Comparison of ENCODE assay signal across 15 mouse cellular contexts in the genomic region with DNA sequence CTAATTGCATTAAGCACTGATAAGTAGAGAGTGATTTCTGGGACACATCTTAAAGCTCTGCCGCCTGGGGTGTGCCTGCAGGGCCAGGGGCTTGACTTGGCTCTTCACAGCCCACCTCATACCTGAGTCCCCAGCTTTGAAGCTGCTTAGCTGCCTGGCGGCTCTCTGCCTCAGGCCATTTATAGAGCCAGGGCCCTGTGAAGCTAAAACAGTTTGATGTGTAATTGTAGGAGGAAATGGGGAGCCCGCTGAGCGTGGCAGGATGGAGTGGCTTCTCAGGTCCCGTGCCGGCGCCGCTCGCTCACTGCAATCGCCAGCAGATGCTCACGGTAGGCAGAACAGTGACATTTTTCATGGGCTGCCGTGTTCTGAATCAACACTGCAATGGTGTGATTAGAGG.
DNase-seq lines count a peak whose midpoint lies in the region; ATAC-seq and TF ChIP-seq lines count a peak whose summit lies in the region.
"Had no signal": no experiment of that assay in that cellular context is flagged by ENCODE, and none has a peak within 500 bp of the region (broad histone marks: within the 10 kb centered on the region; RNA-seq: fewer than 3 reads in every experiment).

No protein-coding gene starts in this region.

- peak overlapping the region; percentile 15; the same call in 1 of the 2 replicates for H3K27ac ChIP-seq in forebrain, embryonic 13.5 days
- H3K27ac ChIP-seq in forebrain, embryonic 15.5 days (replicated peaks): no peak overlapping the region
- no peak overlapping the region for H3K27ac ChIP-seq in neural tube, embryonic 11.5 days (ENCODE audit: low read depth, low read length)
- H3K27ac ChIP-seq in hindbrain, postnatal 0 days: no peak overlapping the region
- H3K27ac ChIP-seq in neural tube, embryonic 15.5 days (replicated peaks): peak overlapping the region; percentile 33
- H3K27ac ChIP-seq in liver, embryonic 11.5 days (ENCODE audit: low read depth, low read length): no peak overlapping the region
- H3K27ac ChIP-seq: limb, embryonic 15.5 days; lung, embryonic 15.5 days had no signal

- no peak overlapping the region for H3K4me3 ChIP-seq in forebrain, embryonic 13.5 days
- H3K4me3 ChIP-seq in forebrain, embryonic 15.5 days: no peak overlapping the region
- no peak overlapping the region for H3K4me3 ChIP-seq in neural tube, embryonic 11.5 days (ENCODE audit: low read depth, low read length)
- H3K4me3 ChIP-seq in hindbrain, postnatal 0 days (ENCODE audit: low read length): no peak overlapping the region
- H3K4me3 ChIP-seq in neural tube, embryonic 15.5 days (replicated peaks): no peak overlapping the region
- no peak overlapping the region for H3K4me3 ChIP-seq in liver, embryonic 11.5 days (ENCODE audit: low read depth, low read length)
- H3K4me3 ChIP-seq: limb, embryonic 15.5 days; lung, embryonic 15.5 days had no signal

- 30% methylated on average over 12 of the region's 12 CpGs for WGBS in forebrain, embryonic 13.5 days
- 46% methylated on average over 12 of the region's 12 CpGs for WGBS in forebrain, embryonic 15.5 days
- 13% methylated on average over 12 of the region's 12 CpGs for WGBS in neural tube, embryonic 11.5 days
- 34% methylated on average over 12 of the region's 12 CpGs for WGBS in hindbrain, postnatal 0 days
- WGBS in neural tube, embryonic 15.5 days: 13% methylated on average over 12 of the region's 12 CpGs
- 7% methylated on average over 12 of the region's 12 CpGs for WGBS in liver, embryonic 11.5 days

- no peak for TF ChIP-seq CTCF in hindbrain, postnatal 0 days (IDR thresholded peaks at IDR 0.05; ENCODE audit: low read depth)

- no peak overlapping the region for H3K4me2 ChIP-seq in forebrain, embryonic 13.5 days
- no peak overlapping the region for H3K4me2 ChIP-seq in forebrain, embryonic 15.5 days (replicated peaks)
- peak overlapping the region; percentile 2; the same call in 1 of the 2 replicates for H3K4me2 ChIP-seq in neural tube, embryonic 11.5 days (ENCODE audit: low read depth)
- H3K4me2 ChIP-seq in hindbrain, postnatal 0 days (ENCODE audit: low read depth, low read length): 0 out of 2 replicates have a peak overlapping the region, but pooled peaks have one; percentile 19
- H3K4me2 ChIP-seq in neural tube, embryonic 15.5 days: peak overlapping the region; percentile 22
- H3K4me2 ChIP-seq in liver, embryonic 11.5 days: no peak overlapping the region
- H3K4me2 ChIP-seq: limb, embryonic 15.5 days; lung, embryonic 15.5 days had no signal

- ATAC-seq in forebrain, embryonic 13.5 days: no peak
- no peak for ATAC-seq in forebrain, embryonic 15.5 days (replicated peaks)
- no peak for ATAC-seq in neural tube, embryonic 11.5 days (ENCODE audit: insufficient read depth, low FRiP score, low TSS enrichment)
- no peak for ATAC-seq in hindbrain, postnatal 0 days
- ATAC-seq in neural tube, embryonic 15.5 days (ENCODE audit: low FRiP score): peak; percentile 18; the same call in 1 of the 2 replicates
- no peak for ATAC-seq in liver, embryonic 11.5 days (replicated peaks; ENCODE audit: low FRiP score)

- H3K9me3 ChIP-seq in forebrain, embryonic 13.5 days (replicated peaks): peaks cover 4% of the 10 kb centered on the region; the same call in 1 of the 2 replicates
- no peaks in the 10 kb centered on the region for H3K9me3 ChIP-seq in forebrain, embryonic 15.5 days
- H3K9me3 ChIP-seq in neural tube, embryonic 11.5 days (ENCODE audit: control insufficient read depth, low read length): no peaks in the 10 kb centered on the region
- no peaks in the 10 kb centered on the region for H3K9me3 ChIP-seq in hindbrain, postnatal 0 days (ENCODE audit: low read length)
- no peaks in the 10 kb centered on the region for H3K9me3 ChIP-seq in neural tube, embryonic 15.5 days (replicated peaks)
- no peaks in the 10 kb centered on the region for H3K9me3 ChIP-seq in liver, embryonic 11.5 days (ENCODE audit: control insufficient read depth, low read length)
- H3K9me3 ChIP-seq: limb, embryonic 15.5 days; lung, embryonic 15.5 days had no signal

- H3K27me3 ChIP-seq in forebrain, embryonic 13.5 days: no peaks in the 10 kb centered on the region
- H3K27me3 ChIP-seq in forebrain, embryonic 15.5 days: no peaks in the 10 kb centered on the region
- H3K27me3 ChIP-seq in neural tube, embryonic 11.5 days (ENCODE audit: control insufficient read depth, insufficient read depth, low read length): no peaks in the 10 kb centered on the region
- no peaks in the 10 kb centered on the region for H3K27me3 ChIP-seq in hindbrain, postnatal 0 days (ENCODE audit: insufficient read depth, low read length)
- H3K27me3 ChIP-seq in neural tube, embryonic 15.5 days (replicated peaks): no peaks in the 10 kb centered on the region
- no peaks in the 10 kb centered on the region for H3K27me3 ChIP-seq in liver, embryonic 11.5 days (replicated peaks; ENCODE audit: control insufficient read depth, insufficient read depth, low read length)
- H3K27me3 ChIP-seq: CH12.LX; lung, embryonic 15.5 days had no signal

- peaks cover 25% of the 10 kb centered on the region for H3K4me1 ChIP-seq in forebrain, embryonic 13.5 days
- H3K4me1 ChIP-seq in forebrain, embryonic 15.5 days: peaks cover 27% of the 10 kb centered on the region
- H3K4me1 ChIP-seq in neural tube, embryonic 11.5 days (ENCODE audit: control insufficient read depth, insufficient read depth, low read length): peaks cover 3% of the 10 kb centered on the region; the same call in 1 of the 2 replicates
- peaks cover 12% of the 10 kb centered on the region; the same call in 1 of the 2 replicates for H3K4me1 ChIP-seq in hindbrain, postnatal 0 days (ENCODE audit: insufficient read depth, low read length)
- H3K4me1 ChIP-seq in neural tube, embryonic 15.5 days: peaks cover 39% of the 10 kb centered on the region
- no peaks in the 10 kb centered on the region for H3K4me1 ChIP-seq in liver, embryonic 11.5 days (replicated peaks; ENCODE audit: control insufficient read depth, insufficient read depth, low read length)
- H3K4me1 ChIP-seq: lung, embryonic 15.5 days had no signal

- no peak overlapping the region for H3K9ac ChIP-seq in forebrain, embryonic 13.5 days
- no peak overlapping the region; the same call in 1 of the 2 replicates for H3K9ac ChIP-seq in forebrain, embryonic 15.5 days (replicated peaks)
- peak overlapping the region; percentile 10; the same call in 1 of the 2 replicates for H3K9ac ChIP-seq in neural tube, embryonic 11.5 days (ENCODE audit: low read length)
- 0 out of 2 replicates have a peak overlapping the region, but pooled peaks have one; percentile 28 for H3K9ac ChIP-seq in hindbrain, postnatal 0 days (replicated peaks; ENCODE audit: low read length)
- peak overlapping the region; percentile 15; the same call in 1 of the 2 replicates for H3K9ac ChIP-seq in neural tube, embryonic 15.5 days (replicated peaks)
- no peak overlapping the region for H3K9ac ChIP-seq in liver, embryonic 11.5 days (ENCODE audit: low read depth, low read length)
- H3K9ac ChIP-seq: limb, embryonic 15.5 days; lung, embryonic 15.5 days had no signal

- DNase-seq in neural tube, embryonic 11.5 days (ENCODE audit: low spot score): no peak
- no peak for DNase-seq in neural tube, embryonic 10.5 days (ENCODE audit: extremely low spot score, low spot score)
- DNase-seq in hindbrain, postnatal 0 days (ENCODE audit: low spot score): peak; percentile 41
- no peak for DNase-seq in liver, embryonic 11.5 days (ENCODE audit: low spot score)
- DNase-seq in thymus, postnatal 36 days: no peak
- DNase-seq: adrenal gland, postnatal 14 days; heart, postnatal 36 days; kidney, postnatal 14 days; layer of hippocampus, postnatal 36 days had no signal

- H3K36me3 ChIP-seq in forebrain, embryonic 13.5 days (ENCODE audit: poor library complexity, severe bottlenecking): no peaks in the 10 kb centered on the region
- H3K36me3 ChIP-seq in forebrain, embryonic 15.5 days: no peaks in the 10 kb centered on the region
- H3K36me3 ChIP-seq in neural tube, embryonic 11.5 days (ENCODE audit: control insufficient read depth, insufficient read depth, low read length): no peaks in the 10 kb centered on the region
- H3K36me3 ChIP-seq in hindbrain, postnatal 0 days (ENCODE audit: insufficient read depth, low read length): no peaks in the 10 kb centered on the region
- H3K36me3 ChIP-seq in neural tube, embryonic 15.5 days: no peaks in the 10 kb centered on the region
- H3K36me3 ChIP-seq in liver, embryonic 11.5 days (ENCODE audit: control insufficient read depth, insufficient read depth, low read length): no peaks in the 10 kb centered on the region
- H3K36me3 ChIP-seq: limb, embryonic 15.5 days; lung, embryonic 15.5 days had no signal

Comparison
In these comparisons a context has a peak if more than half of its experiments do, and no peak if none do; other contexts are left out.
1. H3K27ac ChIP-seq: peak in forebrain, embryonic 13.5 days (single experiment) and neural tube, embryonic 15.5 days (single experiment); none in forebrain, embryonic 15.5 days (single experiment), neural tube, embryonic 11.5 days (single experiment), hindbrain, postnatal 0 days (single experiment) and liver, embryonic 11.5 days (single experiment).
2. H3K4me2 ChIP-seq: peak in neural tube, embryonic 11.5 days (single experiment), hindbrain, postnatal 0 days (single experiment) and neural tube, embryonic 15.5 days (single experiment); none in forebrain, embryonic 13.5 days (single experiment), forebrain, embryonic 15.5 days (single experiment) and liver, embryonic 11.5 days (single experiment).
3. H3K9ac ChIP-seq: peak in neural tube, embryonic 11.5 days (single experiment), hindbrain, postnatal 0 days (single experiment) and neural tube, embryonic 15.5 days (single experiment); none in forebrain, embryonic 13.5 days (single experiment), forebrain, embryonic 15.5 days (single experiment) and liver, embryonic 11.5 days (single experiment).